Mouse (Mus musculus): Measurements from ENCODE around the gene Erbb2. TPM values are rescaled to one million over a fixed set of nuclear protein-coding genes. Genes with fewer than 3 reads are reported as not detected.

Erbb2 gene
- total and polyA plus RNA-seq, 2 experiments from 2014 or later, result 3.7 to 4.9 TPM

DNA sequence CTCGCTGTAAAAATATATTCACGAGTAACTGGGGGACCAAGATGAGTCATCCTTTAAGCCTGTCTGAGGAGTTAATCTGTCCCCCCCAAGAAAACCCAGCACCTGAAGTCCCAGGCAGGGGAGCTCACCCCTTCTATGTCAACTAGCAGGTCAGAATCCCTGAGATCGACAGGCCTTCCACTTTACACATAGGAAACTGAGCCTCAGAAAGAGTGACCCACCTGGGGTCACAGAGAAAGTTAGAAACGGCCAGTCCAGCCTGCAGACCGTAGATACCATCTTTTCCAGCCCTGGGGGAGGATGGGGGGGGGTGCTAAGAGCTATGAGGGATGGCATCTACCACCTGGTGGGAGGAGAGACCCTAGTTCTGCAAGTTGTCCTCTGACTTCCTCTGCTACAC, 44.3 kb downstream of the Erbb2 start:
- peaks cover 12% of the 10 kb centered on the region for H3K27me3 ChIP-seq (ENCODE audit: insufficient read depth, low read length)
- H3K36me3 ChIP-seq (ENCODE audit: insufficient read depth), result no peaks in the 10 kb centered on the region
- no peaks in the 10 kb centered on the region for H3K9me3 ChIP-seq (ENCODE audit: low read length)
- ATAC-seq (no peak), DNase-seq (no peak)
- no peak for TF ChIP-seq CTCF (IDR thresholded peaks at IDR 0.05; ENCODE audit: low read depth)
- H3K27ac ChIP-seq (ENCODE audit: low read depth, low read length), result no peak overlapping the region
- no peak overlapping the region for H3K4me3 ChIP-seq (ENCODE audit: low read depth, low read length)
- no peaks in the 10 kb centered on the region for H3K4me1 ChIP-seq (ENCODE audit: insufficient read depth)
- 84% methylated on average over 5 of the region's 5 CpGs for WGBS
- 0 out of 2 replicates have a peak overlapping the region, but pooled peaks have one; percentile 78 for H3K4me2 ChIP-seq (ENCODE audit: low read depth)
- no peak overlapping the region for H3K9ac ChIP-seq

DNA sequence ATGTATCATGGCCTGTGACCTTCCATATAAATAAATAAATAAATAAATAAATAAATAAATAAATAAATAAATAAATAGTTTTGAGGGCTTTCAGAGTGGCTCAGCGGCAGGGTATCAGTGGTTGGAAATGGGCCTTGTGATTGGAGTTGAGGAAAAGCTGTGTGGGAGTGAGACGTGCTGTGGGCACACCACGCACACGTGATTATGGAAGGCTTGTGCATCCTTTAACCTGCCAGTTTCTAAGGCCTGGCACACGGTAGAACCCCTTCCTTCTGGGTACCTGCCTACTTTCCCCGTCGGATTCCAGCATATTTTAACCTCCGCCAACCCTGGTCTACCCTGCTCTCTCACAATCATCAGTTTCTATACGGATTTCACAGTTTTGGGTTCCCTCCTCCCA, 44.7 kb downstream of the Erbb2 start:
- DNase-seq (no peak), ATAC-seq (peak; percentile 28; the same call in 1 of the 2 replicates)
- WGBS, result 22% methylated on average over 9 of the region's 9 CpGs
- H3K4me2 ChIP-seq (ENCODE audit: low read depth), result peak overlapping the region; percentile 78
- peak overlapping the region; percentile 56 for H3K4me3 ChIP-seq (ENCODE audit: low read depth, low read length)
- H3K36me3 ChIP-seq (ENCODE audit: insufficient read depth), result no peaks in the 10 kb centered on the region
- no peak for TF ChIP-seq CTCF (IDR thresholded peaks at IDR 0.05; ENCODE audit: low read depth)
- H3K27me3 ChIP-seq (ENCODE audit: insufficient read depth, low read length), result peaks cover 12% of the 10 kb centered on the region
- H3K9ac ChIP-seq, result peak overlapping the region; percentile 55
- peak overlapping the region; percentile 54; the same call in 1 of the 2 replicates for H3K27ac ChIP-seq (ENCODE audit: low read depth, low read length)
- no peaks in the 10 kb centered on the region for H3K9me3 ChIP-seq (ENCODE audit: low read length)
- H3K4me1 ChIP-seq (ENCODE audit: insufficient read depth), result no peaks in the 10 kb centered on the region

DNA sequence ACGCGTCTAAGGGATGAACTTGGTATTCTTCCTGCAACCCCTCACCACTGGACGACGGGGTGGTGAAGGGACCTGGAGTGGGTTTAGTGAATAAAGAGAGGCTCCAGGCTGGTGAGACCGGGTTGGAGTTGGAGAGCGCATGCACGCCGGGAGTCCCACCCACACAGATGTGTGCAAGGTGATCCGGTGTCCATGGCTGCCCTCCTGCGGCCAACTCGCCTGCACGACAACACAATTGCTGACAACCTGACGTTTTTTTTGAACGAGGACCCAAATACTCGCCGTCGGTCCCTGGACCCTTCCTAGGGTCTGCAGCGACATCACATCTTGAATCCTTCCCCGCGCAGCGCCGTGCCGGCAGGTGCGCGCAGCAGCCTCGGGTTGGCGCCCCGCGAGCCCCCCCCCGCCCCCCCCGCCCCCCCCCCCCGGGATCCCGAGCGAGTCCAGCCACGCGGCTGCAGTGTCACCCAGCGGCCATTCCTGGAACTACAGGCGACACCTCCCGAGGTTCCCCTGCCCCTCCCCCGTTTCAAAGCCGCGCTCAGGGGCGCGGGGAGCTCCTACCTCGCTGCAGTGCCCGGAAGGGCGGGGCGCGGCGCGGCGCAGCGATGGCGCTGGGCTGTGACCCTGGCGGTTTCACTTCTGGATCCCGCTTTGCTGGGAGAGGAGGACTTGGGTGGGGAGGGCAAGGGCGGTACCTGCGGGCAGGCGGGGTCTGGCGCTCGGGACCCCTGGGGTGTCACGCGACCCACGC, 45.3 kb downstream of the Erbb2 start:
- Histone ChIP-seq H3K4me3 (ENCODE audit: low read depth, low read length) (peak overlapping the region; percentile 56), H3K36me3 (ENCODE audit: insufficient read depth) (no peaks in the 10 kb centered on the region), H3K27me3 (ENCODE audit: insufficient read depth, low read length) (peaks cover 12% of the 10 kb centered on the region), H3K4me2 (ENCODE audit: low read depth) (peak overlapping the region; percentile 78), H3K9ac (peak overlapping the region; percentile 59), H3K27ac (ENCODE audit: low read depth, low read length) (peak overlapping the region; percentile 54; the same call in 1 of the 2 replicates), H3K4me1 (ENCODE audit: insufficient read depth) (no peaks in the 10 kb centered on the region), H3K9me3 (ENCODE audit: low read length) (no peaks in the 10 kb centered on the region)
- WGBS, result 2% methylated on average over 48 of the region's 64 CpGs
- ATAC-seq (peak; percentile 86), DNase-seq (peak; percentile 92)
- peak; percentile 71 for TF ChIP-seq CTCF (IDR thresholded peaks at IDR 0.05; ENCODE audit: low read depth)

DNA sequence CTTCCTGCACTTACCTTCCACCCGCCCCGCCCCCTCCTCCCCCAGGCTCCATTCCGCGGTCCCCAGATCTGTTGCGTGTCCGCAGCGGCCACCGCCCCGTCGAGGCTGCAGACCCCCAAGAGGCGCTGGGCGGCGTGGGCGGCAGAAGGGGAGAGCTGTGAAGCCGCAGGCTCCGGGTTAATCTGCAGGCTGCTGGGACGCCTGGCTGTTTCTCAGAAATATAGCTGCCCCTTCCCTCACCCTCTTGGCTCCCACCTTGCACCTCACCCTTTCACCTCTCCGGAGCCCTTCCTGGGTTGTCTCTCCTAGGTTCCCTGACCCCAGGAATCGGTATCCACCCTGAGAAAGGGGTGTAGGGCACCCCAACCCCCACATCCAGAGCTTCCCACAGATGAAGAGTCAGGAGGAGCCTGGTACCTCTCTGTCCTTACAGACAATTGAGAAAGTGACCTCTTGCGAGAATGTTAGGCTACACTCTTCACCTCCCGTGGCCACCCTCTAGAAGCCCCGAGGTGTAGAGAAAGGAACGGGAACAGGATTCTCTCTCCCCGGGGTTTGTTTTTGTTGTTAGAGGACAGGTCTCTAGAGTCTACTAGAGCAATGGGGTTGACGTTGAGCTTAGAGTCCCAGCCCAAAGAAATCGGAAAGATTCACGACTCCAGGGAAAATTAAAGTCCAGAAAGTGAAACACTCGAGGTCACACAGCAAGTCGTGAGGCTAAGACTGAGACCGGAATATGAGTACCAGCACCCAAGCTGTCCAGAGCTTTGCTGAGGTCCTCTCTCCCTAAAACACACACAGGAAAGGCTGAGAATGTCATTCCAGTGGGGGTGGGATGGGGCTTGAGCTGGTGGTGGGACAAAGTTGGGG, 46.1 kb downstream of the Erbb2 start:
- H3K9me3 ChIP-seq (ENCODE audit: low read length), result no peaks in the 10 kb centered on the region

DNA sequence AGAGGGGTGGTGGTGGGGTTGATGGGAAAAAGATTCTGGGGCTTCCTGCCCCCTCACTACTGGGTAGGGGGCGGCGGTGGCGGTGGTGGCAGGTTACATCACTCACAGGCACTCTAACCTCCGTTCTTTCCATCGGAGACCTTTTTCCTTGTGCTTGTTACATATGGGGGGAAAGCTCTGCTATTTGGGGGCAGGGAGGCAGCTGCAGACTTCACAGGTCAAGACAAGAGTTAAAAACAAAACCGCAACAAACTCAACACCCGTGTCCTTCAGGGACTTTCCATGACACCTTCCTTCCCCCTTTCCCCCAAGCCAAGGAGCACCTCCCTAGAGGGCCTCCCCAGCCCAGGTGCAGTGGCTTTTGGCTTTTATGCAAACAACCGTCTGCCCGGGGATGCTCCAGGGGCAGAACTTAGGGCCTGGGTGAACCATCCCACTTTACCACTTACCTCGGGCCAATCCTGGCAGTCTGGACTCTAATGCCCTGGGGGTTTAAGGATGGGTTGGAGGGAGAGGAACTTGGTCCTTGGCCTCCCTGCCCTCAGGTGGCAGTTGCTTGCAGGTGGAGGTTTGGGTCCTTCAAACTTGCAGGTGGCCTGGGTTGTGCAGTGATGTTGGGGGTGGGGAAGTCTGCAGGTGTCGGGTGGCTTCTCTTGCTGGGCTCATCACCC, 46.9 kb downstream of the Erbb2 start:
- no peak for TF ChIP-seq CTCF (IDR thresholded peaks at IDR 0.05; ENCODE audit: low read depth)
- H3K4me2 ChIP-seq (ENCODE audit: low read depth), result no peak overlapping the region
- ATAC-seq, result no peak
- no peak overlapping the region for H3K4me3 ChIP-seq (ENCODE audit: low read depth, low read length)
- 25% methylated on average over 11 of the region's 11 CpGs for WGBS
- no peaks in the 10 kb centered on the region for H3K4me1 ChIP-seq (ENCODE audit: insufficient read depth)
- peaks cover 12% of the 10 kb centered on the region for H3K27me3 ChIP-seq (ENCODE audit: insufficient read depth, low read length)
- no peaks in the 10 kb centered on the region for H3K9me3 ChIP-seq (ENCODE audit: low read length)
- DNase-seq, result no peak
- no peak overlapping the region for H3K9ac ChIP-seq
- H3K36me3 ChIP-seq (ENCODE audit: insufficient read depth), result no peaks in the 10 kb centered on the region
- H3K27ac ChIP-seq (ENCODE audit: low read depth, low read length), result no peak overlapping the region

More for the DNA sequence above, 46.1 kb downstream of the Erbb2 start:
- H3K4me1 ChIP-seq (ENCODE audit: insufficient read depth), result no peaks in the 10 kb centered on the region
- DNase-seq, result no peak
- H3K9ac ChIP-seq, result peak overlapping the region; percentile 59
- peaks cover 12% of the 10 kb centered on the region for H3K27me3 ChIP-seq (ENCODE audit: insufficient read depth, low read length)
- no peak for TF ChIP-seq CTCF (IDR thresholded peaks at IDR 0.05; ENCODE audit: low read depth)
- peak; percentile 34 for ATAC-seq
- H3K27ac ChIP-seq (ENCODE audit: low read depth, low read length), result 0 out of 2 replicates have a peak overlapping the region, but pooled peaks have one; percentile 45
- no peaks in the 10 kb centered on the region for H3K36me3 ChIP-seq (ENCODE audit: insufficient read depth)
- H3K4me2 ChIP-seq (ENCODE audit: low read depth), result peak overlapping the region; percentile 78
- 6% methylated on average over 26 of the region's 30 CpGs for WGBS
- peak overlapping the region; percentile 56 for H3K4me3 ChIP-seq (ENCODE audit: low read depth, low read length)

DNA sequence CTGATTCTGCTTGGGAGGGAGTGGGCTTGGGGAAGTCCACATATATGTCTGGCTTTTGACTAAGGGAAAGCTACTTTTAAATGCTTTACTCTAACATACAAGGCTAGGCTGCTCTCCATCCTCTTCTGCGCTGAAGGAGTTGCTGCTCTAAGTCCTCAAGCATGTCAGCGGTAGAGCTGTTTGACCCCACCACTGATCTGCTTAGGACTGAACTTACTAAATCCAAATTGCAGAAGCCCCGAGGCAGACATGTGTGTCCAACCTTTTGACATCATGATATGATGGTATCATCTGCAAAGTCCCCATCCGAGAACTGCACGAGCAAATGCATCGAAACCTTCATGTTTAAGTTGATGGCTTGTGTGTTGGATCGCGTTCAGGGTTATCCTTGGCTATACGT, 47.6 kb downstream of the Erbb2 start:
- TF ChIP-seq CTCF (IDR thresholded peaks at IDR 0.05; ENCODE audit: low read depth), result no peak
- no peak overlapping the region for H3K27ac ChIP-seq (ENCODE audit: low read depth, low read length)
- 82% methylated on average over 9 of the region's 9 CpGs for WGBS

More for the DNA sequence above, 47.6 kb downstream of the Erbb2 start:
- H3K36me3 ChIP-seq (ENCODE audit: insufficient read depth), result no peaks in the 10 kb centered on the region
- H3K4me1 ChIP-seq (ENCODE audit: insufficient read depth), result no peaks in the 10 kb centered on the region
- H3K4me2 ChIP-seq (ENCODE audit: low read depth), result no peak overlapping the region
- no peak for DNase-seq
- ATAC-seq, result no peak
- peaks cover 12% of the 10 kb centered on the region for H3K27me3 ChIP-seq (ENCODE audit: insufficient read depth, low read length)
- no peak overlapping the region for H3K4me3 ChIP-seq (ENCODE audit: low read depth, low read length)
- no peak overlapping the region for H3K9ac ChIP-seq
- H3K9me3 ChIP-seq (ENCODE audit: low read length), result no peaks in the 10 kb centered on the region
